Mouse (Mus musculus) liver, adult 2 months (tissue): Measurements from ENCODE around the gene Slc5a5. TPM values are rescaled to one million over a fixed set of nuclear protein-coding genes. Genes with fewer than 3 reads are reported as not detected.

Source experiments
- DNase-seq: peaks from one replicate; pipeline ENCODE4 v3.0.0-alpha.2; 2011; ENCODE audit warnings: low read depth, low spot score; ENCODE audit errors: extremely low read depth
- H3K27ac ChIP-seq: fragments of 200-500 bp; replicated peaks from 2 replicates; pipeline ENCODE4 v1.5.1; 2012; ENCODE audit warnings: low read depth, mild to moderate bottlenecking, control low read depth, inconsistent platforms, low read length; ENCODE audit not compliant: insufficient read depth
- H3K27me3 ChIP-seq: fragments of 200-500 bp; 2 replicates; pipeline ENCODE4 v1.6.1; 2012; ENCODE audit warnings: mild to moderate bottlenecking, moderate library complexity, low read length, inconsistent platforms; ENCODE audit not compliant: control insufficient read depth, insufficient read depth
- H3K36me3 ChIP-seq: fragments of 200-500 bp; 2 replicates; pipeline ENCODE4 v1.6.1; 2012; ENCODE audit warnings: low read length, inconsistent platforms; ENCODE audit not compliant: control insufficient read depth, insufficient read depth
- H3K4me1 ChIP-seq: fragments of 200-500 bp; 2 replicates; pipeline ENCODE4 v1.6.1; 2011; ENCODE audit warnings: low read length; ENCODE audit not compliant: control insufficient read depth, insufficient read depth
- H3K4me3 ChIP-seq: fragments of 200-500 bp; 2 replicates; pipeline ENCODE4 v1.5.1; 2011; ENCODE audit warnings: low read depth, mild to moderate bottlenecking, control low read depth, low read length, moderate library complexity; ENCODE audit not compliant: insufficient read depth
- H3K79me2 ChIP-seq: fragments of 200-500 bp; 2 replicates; pipeline ENCODE4 v1.6.1; 2012; ENCODE audit warnings: inconsistent platforms, mild to moderate bottlenecking, low read length, moderate library complexity; ENCODE audit not compliant: control insufficient read depth, insufficient read depth
- H3K9ac ChIP-seq: fragments of 200-500 bp; 2 replicates; pipeline ENCODE4 v1.6.1; 2012; ENCODE audit warnings: low read depth, mild to moderate bottlenecking, control low read depth, inconsistent platforms, low read length
- CTCF ChIP-seq: fragments of 200-500 bp; IDR thresholded peaks from 2 replicates; pipeline ENCODE4 v1.5.1; 2011; ENCODE audit warnings: low read depth, low read length, control low read depth
- POLR2A ChIP-seq: fragments of 200-500 bp; IDR thresholded peaks from 2 replicates; pipeline ENCODE4 v1.6.1; 2011; ENCODE audit warnings: low read length, control low read depth; ENCODE audit not compliant: insufficient read depth; ENCODE audit errors: extremely low read depth
- WGBS: fragments of 180-500 bp; shearing (Covaris S2); methylation state at CpG from one replicate; pipeline ENCODE4 v1.1.7; 2018; 5-methylcytosine and 5-hydroxymethylcytosine counted together
- polyA plus RNA-seq: library from polyadenylated mRNA; depleted of rRNA; stranded (reverse); fragments of >200 nt; gene quantifications from 2 replicates; pipeline ENCODE4 v1.2.3, GENCODE M21; 2012
- total RNA-seq: library from RNA; depleted of rRNA; stranded (reverse); fragments of >200 nt; gene quantifications from 2 replicates; pipeline ENCODE4 v1.2.3, GENCODE M21; 2014

Slc5a5 gene
- total and polyA plus RNA-seq, 2 experiments: not detected

DNA sequence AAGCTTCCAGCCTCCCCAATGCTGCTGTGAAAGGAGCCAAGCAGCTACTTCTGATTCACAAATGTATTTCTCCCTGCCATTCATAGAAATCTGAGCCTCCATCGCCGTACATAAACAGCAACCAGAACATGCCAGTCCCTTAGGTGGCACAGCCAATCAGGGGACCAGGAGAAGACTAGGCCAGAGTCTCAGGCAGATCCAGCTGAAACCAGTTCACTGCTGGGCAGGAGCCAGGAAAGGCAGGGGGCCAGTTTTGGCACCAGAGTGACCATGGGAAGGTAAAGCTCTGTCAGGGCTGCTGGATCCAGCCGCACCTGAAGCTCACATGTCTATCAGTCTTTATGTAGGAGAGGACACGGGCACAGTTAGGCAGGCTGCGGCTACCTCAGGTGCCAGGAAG lies 1.9 kb downstream of the Slc5a5 start:
- Histone ChIP-seq H3K4me1 (no peaks in the 10 kb centered on the region; the same call in 1 of the 2 replicates), H3K27me3 (peaks cover 6% of the 10 kb centered on the region; the same call in 1 of the 2 replicates), H3K4me3 (no peak overlapping the region), H3K9ac (no peak overlapping the region), H3K36me3 (peaks cover 12% of the 10 kb centered on the region), H3K27ac (no peak overlapping the region), H3K79me2 (no peaks in the 10 kb centered on the region)
- WGBS: 90% methylated on average over 5 of the region's 5 CpGs
- DNase-seq: no peak
- TF ChIP-seq CTCF (no peak), POLR2A (no peak)

DNA sequence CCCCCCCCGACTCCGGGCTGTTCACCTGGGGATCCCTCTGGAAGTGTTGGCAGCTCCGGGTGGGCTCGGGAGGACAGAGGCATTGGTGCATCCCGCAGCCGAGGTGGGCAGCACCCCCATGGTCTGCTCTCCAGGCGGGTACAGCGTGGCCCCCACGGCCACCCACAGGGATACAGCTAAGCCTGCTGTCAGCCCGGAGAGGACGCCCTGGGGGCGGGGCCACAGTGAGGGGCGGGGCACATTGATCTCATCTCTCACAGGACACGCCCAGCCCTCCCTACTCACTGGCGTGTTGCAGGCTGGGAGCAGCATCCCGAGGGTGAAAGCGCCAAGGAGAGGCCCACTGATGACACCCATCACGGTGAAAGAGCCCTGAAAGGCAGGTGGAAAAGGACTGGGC lies 4.9 kb downstream of the Slc5a5 start:
- no peak for DNase-seq
- TF ChIP-seq POLR2A: no peak
- TF ChIP-seq CTCF: no peak
- H3K79me2 ChIP-seq: no peaks in the 10 kb centered on the region

DNA sequence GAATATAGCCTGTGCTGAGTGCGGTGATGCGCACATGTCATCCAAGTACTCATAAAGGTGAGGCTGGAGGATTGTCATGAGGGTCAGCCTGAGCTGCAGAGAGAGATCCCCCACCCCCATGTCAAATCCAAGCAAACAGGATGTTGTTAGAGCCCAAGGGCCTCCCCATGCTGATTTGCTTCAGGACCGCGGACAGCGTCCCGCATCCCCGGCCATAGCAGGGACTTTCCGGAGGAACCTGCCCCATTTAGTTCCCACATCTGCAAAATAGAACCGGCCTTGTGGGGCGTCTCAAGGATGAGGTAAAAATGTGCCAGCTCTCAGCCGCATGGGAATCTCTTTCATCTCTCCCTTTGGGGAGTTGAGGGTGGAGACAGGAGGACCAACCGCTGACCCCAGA lies 6.9 kb downstream of the Slc5a5 start:
- Histone ChIP-seq H3K27me3 (no peaks in the 10 kb centered on the region; the same call in 1 of the 2 replicates), H3K27ac (no peak overlapping the region), H3K4me1 (no peaks in the 10 kb centered on the region), H3K9ac (no peak overlapping the region), H3K4me3 (no peak overlapping the region), H3K36me3 (no peaks in the 10 kb centered on the region), H3K79me2 (no peaks in the 10 kb centered on the region)
- WGBS: 21% methylated on average over 12 of the region's 12 CpGs
- TF ChIP-seq POLR2A: no peak
- TF ChIP-seq CTCF: no peak
- no peak for DNase-seq

More for the DNA sequence above, 4.9 kb downstream of the Slc5a5 start:
- 16% methylated on average over 18 of the region's 18 CpGs for WGBS
- Histone ChIP-seq H3K27ac (no peak overlapping the region), H3K36me3 (no peaks in the 10 kb centered on the region), H3K27me3 (peaks cover 5% of the 10 kb centered on the region; the same call in 1 of the 2 replicates), H3K4me3 (no peak overlapping the region), H3K4me1 (no peaks in the 10 kb centered on the region), H3K9ac (no peak overlapping the region)

GRCm38 (mm10) chr8:70884683-70885082 lies 7.9 kb downstream of the Slc5a5 start:
- TF ChIP-seq POLR2A (no peak), CTCF (no peak)
- Histone ChIP-seq H3K36me3 (no peaks in the 10 kb centered on the region), H3K27ac (no peak overlapping the region), H3K9ac (no peak overlapping the region), H3K4me3 (no peak overlapping the region), H3K79me2 (no peaks in the 10 kb centered on the region), H3K4me1 (no peaks in the 10 kb centered on the region), H3K27me3 (no peaks in the 10 kb centered on the region; the same call in 1 of the 2 replicates)
- DNase-seq: no peak
- WGBS: 75% methylated on average over 10 of the region's 10 CpGs

DNA sequence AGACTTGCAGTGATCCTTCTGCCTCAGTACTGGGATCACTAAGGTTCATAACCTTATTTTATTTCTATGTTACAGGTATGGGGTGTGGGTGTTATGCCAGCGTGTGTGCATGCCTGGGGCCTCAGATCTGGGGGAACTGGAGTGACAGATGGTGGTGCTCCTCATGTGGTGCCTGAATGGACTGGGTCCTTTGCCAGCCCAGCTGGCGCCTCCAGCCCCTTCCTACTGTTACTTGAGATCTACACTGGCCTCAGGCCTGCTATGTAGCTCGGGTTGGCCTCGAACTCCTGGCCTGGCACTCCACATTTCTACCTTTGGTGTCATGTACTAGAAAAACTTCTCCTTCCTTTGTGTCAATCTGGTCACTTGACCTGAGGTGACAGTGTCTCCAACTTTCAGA lies 8.4 kb downstream of the Slc5a5 start:
- 81% methylated on average over 4 of the region's 4 CpGs for WGBS
- DNase-seq: no peak
- H3K4me1 ChIP-seq: no peaks in the 10 kb centered on the region
- H3K4me3 ChIP-seq: no peak overlapping the region
- H3K79me2 ChIP-seq: no peaks in the 10 kb centered on the region
- H3K27ac ChIP-seq: no peak overlapping the region
- no peak overlapping the region for H3K9ac ChIP-seq
- H3K27me3 ChIP-seq: no peaks in the 10 kb centered on the region; the same call in 1 of the 2 replicates
- no peak for TF ChIP-seq POLR2A
- no peak for TF ChIP-seq CTCF
- no peaks in the 10 kb centered on the region for H3K36me3 ChIP-seq

- WGBS: 55% methylated on average over 11 of the region's 11 CpGs
- no peak for TF ChIP-seq POLR2A
- TF ChIP-seq CTCF: no peak
- no peak overlapping the region for H3K27ac ChIP-seq
- DNase-seq: no peak
- H3K79me2 ChIP-seq: no peaks in the 10 kb centered on the region
- H3K4me1 ChIP-seq: no peaks in the 10 kb centered on the region
- H3K27me3 ChIP-seq: no peaks in the 10 kb centered on the region
- no peak overlapping the region for H3K4me3 ChIP-seq
- H3K36me3 ChIP-seq: no peaks in the 10 kb centered on the region
- H3K9ac ChIP-seq: no peak overlapping the region
Measured at GRCm38 (mm10) chr8:70880546-70880945, 12.0 kb downstream of the Slc5a5 start.
